Mouse (Mus musculus) spleen, adult 2 months (tissue): Measurements from ENCODE around the gene Cdca5. TPM values are rescaled to one million over a fixed set of nuclear protein-coding genes. Genes with fewer than 3 reads are reported as not detected.

Experiments
- DNase-seq, 2 experiments: peaks; one replicate each; pipeline versions ENCODE4 v3.0.0 to v3.0.0-alpha.2; 2012 to 2021; ENCODE audit warnings: low spot score in 2 of 2, low read depth in 1 of 2
- H3K27ac ChIP-seq: fragments of 200-500 bp; 2 replicates; pipeline ENCODE4 v1.5.1; 2012; ENCODE audit warnings: low read length, inconsistent platforms; ENCODE audit not compliant: insufficient read depth
- H3K27me3 ChIP-seq: fragments of 200-500 bp; 2 replicates; pipeline ENCODE4 v1.6.1; 2012; ENCODE audit warnings: mild to moderate bottlenecking, moderate library complexity, low read length, inconsistent platforms; ENCODE audit not compliant: control insufficient read depth, insufficient read depth
- H3K36me3 ChIP-seq: fragments of 200-500 bp; 2 replicates; pipeline ENCODE4 v1.6.1; 2012; ENCODE audit warnings: mild to moderate bottlenecking, low read length, inconsistent platforms; ENCODE audit not compliant: control insufficient read depth, insufficient read depth
- H3K4me1 ChIP-seq: fragments of 200-500 bp; 2 replicates; pipeline ENCODE4 v1.6.1; 2011; ENCODE audit warnings: inconsistent platforms; ENCODE audit not compliant: control insufficient read depth, insufficient read depth, insufficient read length
- H3K4me3 ChIP-seq: fragments of 200-500 bp; 2 replicates; pipeline ENCODE4 v1.5.1; 2011; ENCODE audit warnings: mild to moderate bottlenecking, inconsistent platforms; ENCODE audit not compliant: insufficient read depth, insufficient read length; ENCODE audit errors: extremely low read depth
- CTCF ChIP-seq: fragments of 200-500 bp; IDR thresholded peaks from 2 replicates; pipeline ENCODE4 v1.5.1; 2011; ENCODE audit warnings: mild to moderate bottlenecking, inconsistent platforms; ENCODE audit not compliant: insufficient read depth, insufficient read length, insufficient replicate concordance; ENCODE audit errors: extremely low read depth
- POLR2A ChIP-seq: fragments of 200-500 bp; IDR thresholded peaks from 2 replicates; pipeline ENCODE4 v1.6.1; 2011; ENCODE audit warnings: low read depth, low read length, inconsistent platforms
- WGBS: fragments of 180-500 bp; shearing (Covaris S2); methylation state at CpG from one replicate; pipeline ENCODE4 v1.1.7; 2018; 5-methylcytosine and 5-hydroxymethylcytosine counted together
- polyA plus RNA-seq: library from polyadenylated mRNA; depleted of rRNA; stranded (reverse); fragments of >200 nt; gene quantifications from 2 replicates; pipeline ENCODE4 v1.2.3, GENCODE M21; 2012

Gene Cdca5
- polyA plus RNA-seq, 1 experiment = 4.4 TPM

GRCm38 (mm10) chr19:6054296-6054695, 30.5 kb upstream of the Cdca5 start:
- Histone ChIP-seq H3K36me3 (peaks cover 59% of the 10 kb centered on the region), H3K27me3 (no peaks in the 10 kb centered on the region), H3K4me3 (no peak overlapping the region), H3K4me1 (peaks cover 12% of the 10 kb centered on the region; the same call in 1 of the 2 replicates), H3K27ac (no peak overlapping the region)
- no peak for DNase-seq
- TF ChIP-seq CTCF (no peak), POLR2A (no peak)
- 77% methylated on average over 5 of the region's 5 CpGs for WGBS

GRCm38 (mm10) chr19:6056696-6057095, 28.1 kb upstream of the Cdca5 start:
- WGBS = 55% methylated on average over 4 of the region's 4 CpGs
- H3K27me3 ChIP-seq = no peaks in the 10 kb centered on the region
- H3K4me3 ChIP-seq = peak overlapping the region; percentile 94; the same call in 1 of the 2 replicates
- no peak for DNase-seq
- peaks cover 37% of the 10 kb centered on the region for H3K36me3 ChIP-seq
- no peaks in the 10 kb centered on the region; the same call in 1 of the 2 replicates for H3K4me1 ChIP-seq
- TF ChIP-seq CTCF (no peak), POLR2A (no peak)
- H3K27ac ChIP-seq = no peak overlapping the region

GRCm38 (mm10) chr19:6057313-6058096, 27.3 kb upstream of the Cdca5 start, which contains the start of the genes Mrpl49 and Fau:
Gene Mrpl49, minus strand, starts transcription at chr19:6057785.
Gene Fau, plus strand, starts transcription at chr19:6057844.
- Histone ChIP-seq H3K4me1 (peaks cover 4% of the 10 kb centered on the region; the same call in 1 of the 2 replicates), H3K4me3 (peak within 1 kb of the TSS; percentile 94), H3K36me3 (peaks cover 29% of the 10 kb centered on the region), H3K27ac (peak within 1 kb of the TSS; percentile 81), H3K27me3 (no peaks in the 10 kb centered on the region)
- WGBS = under 1% methylated on average over 63 of the region's 63 CpGs
- TF ChIP-seq POLR2A (peak; percentile 78), CTCF (no peak)
- peak; percentile 95 to 99 for DNase-seq

- Histone ChIP-seq H3K36me3 (peaks cover 20% of the 10 kb centered on the region), H3K27ac (no peak overlapping the region), H3K4me1 (peaks cover 6% of the 10 kb centered on the region; the same call in 1 of the 2 replicates)
Observed at GRCm38 (mm10) chr19:6058513-6058912, 26.3 kb upstream of the Cdca5 start.

GRCm38 (mm10) chr19:6058966-6059365, 25.8 kb upstream of the Cdca5 start:
- Histone ChIP-seq H3K27me3 (no peaks in the 10 kb centered on the region), H3K4me3 (no peak overlapping the region), H3K4me1 (peaks cover 6% of the 10 kb centered on the region; the same call in 1 of the 2 replicates), H3K36me3 (peaks cover 15% of the 10 kb centered on the region), H3K27ac (no peak overlapping the region)
- TF ChIP-seq CTCF = no peak
- TF ChIP-seq POLR2A = no peak
- WGBS = 88% methylated on average over 5 of the region's 5 CpGs
- DNase-seq = no peak

More at GRCm38 (mm10) chr19:6058513-6058912, 26.3 kb upstream of the Cdca5 start:
- WGBS = 33% methylated on average over 5 of the region's 5 CpGs
- DNase-seq = no peak
- peak overlapping the region; percentile 90; the same call in 1 of the 2 replicates for H3K4me3 ChIP-seq
- TF ChIP-seq CTCF (no peak), POLR2A (no peak)
- no peaks in the 10 kb centered on the region for H3K27me3 ChIP-seq

GRCm38 (mm10) chr19:6061021-6061533, 23.7 kb upstream of the Cdca5 start, which contains the start of gene Znhit2:
Gene Znhit2, plus strand, starts transcription at chr19:6061192.
- Histone ChIP-seq H3K4me3 (peak within 1 kb of the TSS; percentile 96), H3K36me3 (peaks cover 4% of the 10 kb centered on the region), H3K4me1 (peaks cover 6% of the 10 kb centered on the region; the same call in 1 of the 2 replicates), H3K27me3 (no peaks in the 10 kb centered on the region), H3K27ac (peak within 1 kb of the TSS; percentile 89)
- DNase-seq = peak; percentile 90 to 93
- TF ChIP-seq POLR2A (peak; percentile 28; the same call in 1 of the 2 replicates), CTCF (no peak)
- under 1% methylated on average over 58 of the region's 58 CpGs for WGBS

- Histone ChIP-seq H3K4me1 (peaks cover 8% of the 10 kb centered on the region; the same call in 1 of the 2 replicates), H3K4me3 (peak overlapping the region; percentile 96), H3K27ac (peak overlapping the region; percentile 89), H3K27me3 (no peaks in the 10 kb centered on the region), H3K36me3 (peaks cover 4% of the 10 kb centered on the region)
- TF ChIP-seq CTCF (no peak), POLR2A (no peak)
- under 1% methylated on average over 44 of the region's 44 CpGs for WGBS
- peak in 1 of 2 experiments; percentile 69 for DNase-seq
Observed at GRCm38 (mm10) chr19:6061641-6062302, 23.0 kb upstream of the Cdca5 start.
